Mouse (Mus musculus) retina, postnatal 1 day (tissue): ENCODE results near the gene Hcn3.
"Not testable (repeated sequence)": the region's sequence is repeated elsewhere in the genome, so short reads cannot be mapped to it uniquely, and the experiment has no call there.

Experiments used
- DNase-seq: peaks from one replicate; pipeline ENCODE4 v3.0.0-alpha.2; 2012

Hcn3 gene

GRCm38 (mm10) chr3:89179056-89179455 is 19.1 kb upstream of the Hcn3 start:
- no peak for DNase-seq

- no peak for DNase-seq
Observed at GRCm38 (mm10) chr3:89178107-89178385, 18.1 kb upstream of the Hcn3 start.

DNA sequence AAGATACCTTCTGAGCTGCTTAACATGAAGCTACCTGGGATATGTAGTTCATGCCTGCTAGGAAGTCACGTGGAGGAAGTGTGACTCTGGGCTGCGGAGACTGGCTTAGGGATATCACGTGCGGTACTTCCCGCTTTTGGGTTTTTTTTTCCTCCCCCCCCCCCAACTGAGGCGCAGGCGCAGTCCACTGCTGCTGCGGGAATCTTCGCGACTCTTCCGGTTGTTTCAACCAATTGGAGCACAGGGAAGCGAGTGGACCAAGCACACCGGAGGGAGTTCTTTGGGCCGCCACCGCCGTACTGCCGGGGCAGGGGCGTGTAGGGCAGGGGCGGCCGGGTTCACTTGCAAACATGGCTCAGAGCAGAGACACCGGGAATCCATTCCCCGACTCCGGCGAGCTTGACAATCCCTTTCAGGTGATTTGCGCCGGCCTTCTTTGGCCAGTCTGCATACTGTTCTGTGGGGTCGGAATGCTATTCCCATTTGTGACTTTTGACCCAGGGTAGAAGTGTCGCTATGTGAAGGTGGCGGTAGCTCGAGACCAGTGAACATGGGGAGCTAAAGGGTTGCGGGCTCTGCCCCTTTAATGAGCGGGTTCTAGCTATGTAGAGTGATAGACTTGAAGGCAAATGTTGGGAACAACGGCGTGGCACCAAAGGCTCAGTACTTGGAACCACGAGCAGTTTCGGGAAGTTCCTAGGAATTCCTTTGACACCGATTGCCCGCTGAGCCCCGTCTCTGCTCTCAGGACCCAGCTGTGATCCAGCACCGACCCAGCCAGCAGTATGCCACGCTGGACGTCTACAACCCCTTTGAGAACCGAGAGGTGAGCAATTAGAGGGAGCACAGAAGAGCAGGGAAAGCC is 17.5 kb upstream of the Hcn3 start, which contains the start of gene Scamp3:
TSS of gene Scamp3 (plus strand) at position 232 of the 865 bp plus-strand sequence.
- peak; percentile 99 for DNase-seq

- DNase-seq = no peak
Observed at GRCm38 (mm10) chr3:89176421-89176820, 16.4 kb upstream of the Hcn3 start.

DNA sequence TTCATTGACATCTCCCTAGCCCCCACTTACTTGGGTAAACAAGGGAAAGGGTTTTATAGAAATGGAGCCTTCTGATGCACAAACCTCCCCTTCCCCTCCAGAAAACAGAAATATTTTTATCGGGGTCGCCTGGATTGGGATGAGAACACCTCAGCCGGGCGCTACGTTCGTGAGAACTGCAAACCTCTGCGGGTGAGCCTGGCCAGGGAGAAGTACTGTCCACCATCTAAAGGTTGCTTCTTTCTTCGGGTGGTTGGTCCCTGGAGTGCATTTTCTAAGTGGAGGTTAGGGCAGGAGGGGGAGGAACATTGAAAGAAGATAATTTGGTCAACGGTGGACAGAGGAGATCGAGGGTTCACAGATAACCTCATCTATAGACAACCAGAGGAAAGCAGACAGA is 15.5 kb upstream of the Hcn3 start:
- DNase-seq = no peak

GRCm38 (mm10) chr3:89174844-89175243 is 14.8 kb upstream of the Hcn3 start:
- DNase-seq = no peak

- no peak for DNase-seq
Observed at GRCm38 (mm10) chr3:89166945-89167344, 6.9 kb upstream of the Hcn3 start.

GRCm38 (mm10) chr3:89165268-89165870 is 5.4 kb upstream of the Hcn3 start:
- DNase-seq = no peak

GRCm38 (mm10) chr3:89164506-89165267 is 4.7 kb upstream of the Hcn3 start, which contains the start of gene Clk2:
Gene Clk2 (plus strand): TSS chr3:89164795.
- DNase-seq = peak; percentile 96

- no peak for DNase-seq
Observed at GRCm38 (mm10) chr3:89163643-89164245, 3.7 kb upstream of the Hcn3 start.

GRCm38 (mm10) chr3:89163123-89163522 is 3.1 kb upstream of the Hcn3 start:
- DNase-seq = no peak

DNA sequence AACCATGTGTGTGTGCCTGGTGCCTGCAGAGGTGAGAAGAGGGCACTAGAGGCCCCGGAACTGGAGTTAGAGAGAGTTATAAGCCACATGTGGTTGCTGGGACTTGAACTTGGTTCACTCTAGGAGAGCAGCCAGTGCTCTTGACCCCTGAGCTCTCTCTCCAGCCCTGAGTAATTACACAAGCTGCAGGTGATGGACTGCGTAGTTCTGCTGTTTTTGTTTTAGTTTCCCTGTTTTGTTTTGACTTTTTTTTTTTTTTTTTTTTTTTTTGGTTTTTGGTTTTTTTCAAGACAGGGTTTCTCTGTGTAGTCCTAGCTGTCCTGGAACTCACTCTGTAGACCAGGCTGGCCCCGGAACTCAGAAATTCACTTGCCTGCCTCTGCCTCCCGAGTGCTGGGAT is 1.8 kb upstream of the Hcn3 start:
- DNase-seq = no peak

DNA sequence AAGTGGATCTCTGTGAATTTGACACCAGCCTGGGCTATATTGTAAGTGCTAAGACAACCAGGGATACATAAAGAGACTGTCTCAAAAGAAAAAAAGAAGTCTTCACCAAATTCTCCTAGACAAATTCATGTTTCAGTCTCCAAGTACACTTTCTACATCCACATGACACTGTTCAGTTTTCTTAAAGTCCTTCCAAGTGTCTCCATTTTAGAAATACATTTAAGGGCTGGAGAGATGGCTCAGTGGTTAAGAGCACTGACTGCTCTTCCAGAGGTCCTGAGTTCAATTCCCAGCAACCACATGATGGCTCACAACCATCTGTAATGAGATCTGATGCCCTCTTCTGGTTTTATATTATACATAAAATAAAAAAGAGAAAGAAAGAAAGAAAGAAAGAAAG is 1.2 kb upstream of the Hcn3 start:
- DNase-seq = not testable (repeated sequence)

GRCm38 (mm10) chr3:89159211-89159610 is 785 bp downstream of the Hcn3 start:
- DNase-seq = peak; percentile 71

GRCm38 (mm10) chr3:89158651-89159050 is 1.3 kb downstream of the Hcn3 start:
- DNase-seq = no peak

DNA sequence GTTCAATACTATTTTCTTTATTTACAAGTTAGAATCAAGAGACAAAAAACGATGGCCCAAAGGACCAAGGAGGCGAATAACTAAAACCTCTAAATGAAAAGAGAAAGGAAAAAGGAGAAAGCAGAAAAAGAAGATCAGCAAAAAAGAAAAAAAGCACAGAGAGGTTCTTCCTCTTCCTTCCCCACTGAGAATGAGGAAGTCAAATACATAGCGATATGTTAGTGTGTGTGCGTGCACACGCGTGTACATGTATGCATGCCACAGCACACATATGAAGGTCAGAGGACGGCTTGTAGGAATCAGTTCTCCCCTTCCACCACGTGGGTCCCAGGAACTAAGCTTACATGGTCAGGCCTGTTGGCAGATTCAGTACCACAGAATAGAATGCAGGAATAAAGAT is 3.0 kb downstream of the Hcn3 start:
- DNase-seq = no peak

DNA sequence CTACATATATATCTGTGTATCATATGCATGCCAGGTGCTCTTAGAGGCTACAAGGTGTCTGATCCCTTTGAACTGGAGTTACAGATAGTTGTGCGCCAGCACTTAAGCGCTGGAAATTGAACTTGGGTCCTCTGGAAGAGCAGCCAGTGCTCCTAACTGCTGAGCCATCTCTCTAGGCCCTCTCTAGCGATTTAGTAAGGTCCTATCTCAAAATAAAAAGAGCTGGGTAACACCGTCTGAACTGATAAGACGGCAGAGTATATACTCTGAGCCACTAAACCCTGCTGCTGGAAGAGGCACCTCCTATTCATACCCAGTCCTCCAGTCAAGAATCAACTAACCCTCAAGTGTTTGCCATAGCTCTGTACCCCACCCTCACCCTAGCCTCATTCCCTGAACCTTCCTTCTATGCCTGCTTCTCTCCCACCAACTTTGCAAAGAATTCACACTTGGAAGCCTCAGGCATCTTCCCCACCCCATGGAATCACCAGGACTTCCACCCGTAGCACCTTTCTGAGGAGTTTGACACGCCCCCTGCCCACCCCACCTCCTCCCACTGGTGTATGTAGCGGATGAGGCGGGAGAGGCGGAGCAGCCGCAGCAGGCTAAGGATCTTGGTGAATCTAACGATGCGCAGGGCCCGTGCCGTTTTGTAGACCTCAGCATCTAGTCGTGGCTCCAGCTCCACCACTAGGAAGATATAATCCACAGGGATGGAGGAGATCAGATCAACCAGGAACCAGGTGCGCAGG is 7.7 kb downstream of the Hcn3 start:
- DNase-seq = no peak

GRCm38 (mm10) chr3:89148567-89148966 is 11.4 kb downstream of the Hcn3 start:
- no peak for DNase-seq

DNA sequence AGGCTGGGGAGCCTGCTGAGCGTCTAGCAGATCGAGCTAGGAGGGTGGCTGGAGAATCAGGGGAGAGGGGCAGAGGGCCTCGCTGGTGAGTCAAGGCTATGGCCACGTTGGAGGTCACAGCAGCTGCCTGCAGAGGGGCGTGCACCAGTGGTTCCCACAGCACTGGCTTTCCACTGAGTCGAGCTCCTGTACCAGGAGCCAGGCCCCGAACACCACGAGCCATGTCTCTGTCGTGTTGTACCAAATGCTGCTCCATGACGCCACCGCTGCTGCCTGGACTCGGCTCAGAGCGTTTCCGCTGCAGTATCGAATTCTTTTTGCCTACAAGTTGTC is 12.1 kb downstream of the Hcn3 start:
- no peak for DNase-seq

DNA sequence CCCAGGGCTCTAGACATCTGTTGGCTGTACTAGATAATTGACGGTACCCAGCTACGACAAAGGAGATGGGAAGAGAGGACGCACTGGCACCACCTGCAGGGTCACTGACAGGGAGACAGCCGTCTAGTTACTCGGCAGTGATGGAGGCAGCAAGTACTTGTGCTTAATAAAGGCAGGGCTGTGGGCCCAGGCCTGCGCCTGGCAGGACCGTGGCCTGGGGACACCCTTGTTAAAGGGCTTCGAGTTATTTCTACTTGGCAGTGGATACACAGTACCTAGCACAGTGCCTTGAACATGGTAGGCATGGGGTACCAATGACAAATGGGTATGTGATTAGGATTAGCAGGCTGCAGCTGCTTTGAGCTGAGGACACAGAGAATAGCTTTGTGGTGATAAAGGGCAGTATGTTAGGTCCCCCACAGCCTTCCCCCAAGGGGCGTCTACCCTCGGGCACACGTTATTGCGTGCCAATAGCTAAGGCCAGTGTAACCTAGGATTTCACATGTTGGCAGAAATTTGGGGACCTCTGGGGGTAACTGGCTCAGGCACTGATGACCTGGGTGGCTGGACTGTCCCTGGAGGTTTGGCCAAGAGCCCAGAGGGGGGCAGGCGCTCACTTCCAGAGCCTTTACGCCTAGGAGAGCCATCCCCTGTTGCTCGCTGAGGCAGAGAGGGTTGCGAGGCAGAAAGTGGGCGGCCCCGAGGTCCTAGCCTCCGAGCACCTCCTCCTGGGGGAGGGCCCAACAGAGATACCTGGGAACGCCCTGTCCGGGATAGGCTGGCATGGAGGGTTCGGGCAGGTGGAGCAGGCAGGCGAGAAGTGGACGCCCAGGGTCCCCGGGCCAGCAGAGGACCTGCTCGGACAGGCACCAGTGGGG is 12.7 kb downstream of the Hcn3 start:
- no peak for DNase-seq

GRCm38 (mm10) chr3:89145566-89145965 is 14.4 kb downstream of the Hcn3 start:
- DNase-seq = peak; percentile 85

GRCm38 (mm10) chr3:89144821-89145220 is 15.2 kb downstream of the Hcn3 start:
- DNase-seq = no peak
